Mouse (Mus musculus) stomach, postnatal 0 days (tissue): ENCODE results near the gene App. TPM values are rescaled to one million over a fixed set of nuclear protein-coding genes. Genes with fewer than 3 reads are reported as not detected.

Experiments used
- ATAC-seq: fragments of 200-750 bp; cut with Nextera tagmentation; 2 replicates; pipeline ENCODE4 v1.8.0; 2017; ENCODE audit not compliant: low FRiP score, low TSS enrichment
- DNase-seq: peaks from one replicate; pipeline ENCODE4 v3.0.0-alpha.2; 2016; ENCODE audit warnings: low spot score
- H3K27ac ChIP-seq: fragments of 300-500 bp; sonication (generic); replicated peaks from 2 replicates; pipeline ENCODE4 v1.5.1; 2014; ENCODE audit warnings: mild to moderate bottlenecking, control low read depth
- H3K27me3 ChIP-seq: fragments of 300-500 bp; sonication (generic); 2 replicates; pipeline ENCODE4 v1.6.1; 2014; ENCODE audit warnings: low read length; ENCODE audit not compliant: control insufficient read depth, insufficient read depth
- H3K36me3 ChIP-seq: fragments of 300-500 bp; sonication (generic); 2 replicates; pipeline ENCODE4 v1.6.1; 2014; ENCODE audit warnings: low read length, mixed read lengths; ENCODE audit not compliant: control insufficient read depth, insufficient read depth
- H3K4me1 ChIP-seq: fragments of 300-500 bp; sonication (generic); replicated peaks from 2 replicates; pipeline ENCODE4 v1.6.1; 2014; ENCODE audit warnings: antibody characterized with exemption; ENCODE audit not compliant: control insufficient read depth, insufficient read depth
- H3K4me2 ChIP-seq: fragments of 300-500 bp; sonication (generic); replicated peaks from 2 replicates; pipeline ENCODE4 v1.6.1; 2014; ENCODE audit warnings: low read depth, mild to moderate bottlenecking, control low read depth, moderate library complexity
- H3K4me3 ChIP-seq: fragments of 300-500 bp; sonication (generic); 2 replicates; pipeline ENCODE4 v1.5.1; 2014; ENCODE audit warnings: low read depth, low read length, control low read depth
- H3K9ac ChIP-seq: fragments of 300-500 bp; sonication (generic); 2 replicates; pipeline ENCODE4 v1.6.1; 2014; ENCODE audit warnings: mild to moderate bottlenecking, low read length, control low read depth, mixed read lengths
- H3K9me3 ChIP-seq: fragments of 300-500 bp; sonication (generic); 2 replicates; pipeline ENCODE4 v1.6.1; 2016; ENCODE audit warnings: low read length; ENCODE audit not compliant: control insufficient read depth
- CTCF ChIP-seq: IDR thresholded peaks from 2 replicates; pipeline ENCODE4 v1.5.1; 2016; ENCODE audit warnings: antibody characterized with exemption, low read depth, mild to moderate bottlenecking, moderate library complexity
- EP300 ChIP-seq: optimal IDR thresholded peaks from 2 replicates; pipeline ENCODE3; 2016; ENCODE audit warnings: antibody characterized with exemption
- WGBS: fragments of 180-500 bp; shearing (Covaris S2); extraction: QIAGEN DNeasy Blood & Tissue Kit; methylation state at CpG from one replicate; pipeline ENCODE4 v1.1.7; 2014; 5-methylcytosine and 5-hydroxymethylcytosine counted together
- polyA plus RNA-seq: library from polyadenylated mRNA; unstranded; fragments of >200 nt; fragmentation: Nextera tagmentation; extraction: Ambion mirVana; gene quantifications from 2 replicates; pipeline ENCODE4 v1.2.1, GENCODE M21; 2015

Gene App
- polyA plus RNA-seq, 1 experiment from 2014 or later, result 156 TPM

DNA sequence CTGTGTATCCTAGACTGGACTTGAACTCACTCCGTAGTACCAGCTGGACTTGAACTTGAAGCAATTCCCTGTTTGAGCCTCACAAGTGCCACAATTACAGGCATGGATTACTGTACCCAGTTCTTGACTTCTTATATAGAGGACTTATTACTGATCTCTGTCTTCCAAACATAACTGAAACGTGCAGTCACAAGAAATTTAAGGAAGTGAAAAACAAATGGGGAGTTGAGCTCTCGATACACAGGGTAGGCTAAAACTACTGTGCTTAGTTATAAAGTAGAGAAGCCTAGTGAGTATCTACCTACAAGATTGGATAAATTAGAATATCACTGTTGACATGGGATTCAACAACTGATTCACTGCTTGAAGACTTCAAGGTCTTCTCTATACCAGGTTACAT, 160.9 kb downstream of the App start:
- whole genome bisulfite sequencing, result 93% methylated on average over 3 of the region's 3 CpGs
- no peak overlapping the region for H3K4me3 ChIP-seq
- H3K36me3 ChIP-seq, result peaks cover 6% of the 10 kb centered on the region

DNA sequence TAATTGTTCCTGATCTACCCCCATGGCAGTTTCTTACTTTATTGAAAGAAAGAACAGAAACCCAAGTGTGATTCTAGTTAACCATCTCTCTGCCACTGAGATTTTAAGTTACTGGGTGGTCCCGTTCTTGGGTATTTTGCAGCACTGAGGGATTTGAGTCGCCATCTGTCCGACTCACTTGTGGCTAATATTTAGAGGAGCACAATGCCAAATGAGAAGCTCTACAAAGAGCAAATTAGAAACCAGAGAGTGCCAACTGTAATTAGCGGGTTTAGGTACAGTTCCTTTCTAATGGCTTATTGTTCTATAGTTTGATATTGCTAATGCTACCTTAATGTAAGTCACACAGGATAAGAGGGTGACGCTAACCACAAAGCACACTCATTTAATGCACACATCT, 161.4 kb downstream of the App start:
- no peak overlapping the region for H3K4me3 ChIP-seq
- H3K4me1 ChIP-seq, result no peaks in the 10 kb centered on the region
- H3K4me2 ChIP-seq, result no peak overlapping the region
- DNase-seq (no peak), ATAC-seq (no peak)
- TF ChIP-seq CTCF, result no peak
- no peak for TF ChIP-seq EP300
- H3K9ac ChIP-seq, result no peak overlapping the region
- WGBS, result 93% methylated on average over 5 of the region's 5 CpGs
- H3K27me3 ChIP-seq, result no peaks in the 10 kb centered on the region
- no peaks in the 10 kb centered on the region for H3K9me3 ChIP-seq
- H3K27ac ChIP-seq, result no peak overlapping the region
- peaks cover 6% of the 10 kb centered on the region for H3K36me3 ChIP-seq

More for the DNA sequence above, 160.9 kb downstream of the App start:
- no peaks in the 10 kb centered on the region for H3K9me3 ChIP-seq
- TF ChIP-seq CTCF, result no peak
- TF ChIP-seq EP300, result no peak
- no peak overlapping the region for H3K27ac ChIP-seq
- H3K27me3 ChIP-seq, result no peaks in the 10 kb centered on the region
- no peak overlapping the region for H3K4me2 ChIP-seq
- no peaks in the 10 kb centered on the region for H3K4me1 ChIP-seq
- no peak overlapping the region for H3K9ac ChIP-seq
- ATAC-seq (no peak), DNase-seq (no peak)

DNA sequence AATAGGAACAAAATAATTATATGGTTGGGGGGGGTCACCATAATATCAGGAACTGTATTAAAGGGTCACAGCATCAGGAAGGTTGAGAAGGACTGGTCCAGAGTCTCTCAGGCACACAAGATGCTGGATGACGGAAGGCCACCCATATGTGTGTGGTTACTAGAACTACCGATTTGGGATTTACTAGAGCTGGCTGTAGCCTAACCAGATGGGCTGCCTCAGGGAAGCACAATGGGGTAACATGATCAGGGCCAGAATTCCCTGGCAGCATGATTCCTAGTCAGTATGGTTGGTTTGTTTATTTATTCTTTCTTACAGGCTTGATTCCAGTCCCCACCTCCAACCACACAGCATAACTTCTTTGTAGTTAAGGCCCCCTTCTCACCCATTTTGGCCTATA, 162.9 kb downstream of the App start:
- H3K4me3 ChIP-seq, result no peak overlapping the region
- H3K9me3 ChIP-seq, result no peaks in the 10 kb centered on the region
- TF ChIP-seq CTCF, result no peak
- no peak for TF ChIP-seq EP300
- no peaks in the 10 kb centered on the region for H3K4me1 ChIP-seq
- DNase-seq (no peak), ATAC-seq (no peak)
- H3K27ac ChIP-seq, result no peak overlapping the region
- 77% methylated on average over 2 of the region's 2 CpGs for WGBS
- peaks cover 6% of the 10 kb centered on the region for H3K36me3 ChIP-seq
- H3K9ac ChIP-seq, result no peak overlapping the region
- H3K4me2 ChIP-seq, result no peak overlapping the region
- H3K27me3 ChIP-seq, result no peaks in the 10 kb centered on the region

DNA sequence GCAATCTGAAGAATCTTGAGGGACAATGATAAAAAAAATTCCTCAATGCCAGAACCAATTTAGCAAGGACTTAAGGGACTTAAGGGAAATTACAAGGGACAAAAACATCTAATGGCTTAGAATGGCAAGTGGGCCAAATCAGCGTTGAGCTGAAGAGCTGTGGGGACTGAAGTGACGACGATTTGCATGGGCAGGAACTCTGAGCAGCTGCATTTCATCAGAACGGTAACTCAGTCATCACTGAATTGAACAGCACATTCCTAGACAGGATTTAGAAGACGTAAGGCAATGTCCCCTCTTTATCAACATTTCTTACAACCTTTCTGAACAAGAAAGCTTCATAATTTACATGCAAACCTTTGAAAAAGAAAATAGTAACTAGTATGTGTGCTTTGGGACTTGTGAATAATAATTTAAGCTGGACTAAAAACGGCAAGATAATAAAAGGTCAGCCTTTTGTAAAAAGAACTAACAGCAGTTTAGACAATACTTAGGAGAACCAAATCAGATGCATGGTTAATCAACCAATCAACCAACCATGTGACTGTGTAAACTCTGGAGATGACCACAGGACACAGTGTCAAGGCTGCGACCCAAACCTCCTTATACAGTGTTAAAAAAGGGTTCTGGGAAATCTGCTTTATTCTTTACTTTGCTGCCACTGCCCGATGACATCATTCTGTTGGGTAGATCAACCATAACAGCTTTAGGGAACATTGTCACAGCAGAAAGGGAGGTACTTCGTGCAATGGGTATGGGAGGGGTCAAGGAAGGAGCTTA, 164.5 kb downstream of the App start:
- Histone ChIP-seq H3K4me2 (no peak overlapping the region), H3K4me3 (no peak overlapping the region), H3K36me3 (peaks cover 6% of the 10 kb centered on the region), H3K9ac (no peak overlapping the region), H3K9me3 (no peaks in the 10 kb centered on the region), H3K27me3 (no peaks in the 10 kb centered on the region), H3K4me1 (no peaks in the 10 kb centered on the region), H3K27ac (no peak overlapping the region)
- 69% methylated on average over 9 of the region's 9 CpGs for WGBS
- DNase-seq, result no peak
- no peak for ATAC-seq
- TF ChIP-seq EP300 (no peak), CTCF (no peak)

DNA sequence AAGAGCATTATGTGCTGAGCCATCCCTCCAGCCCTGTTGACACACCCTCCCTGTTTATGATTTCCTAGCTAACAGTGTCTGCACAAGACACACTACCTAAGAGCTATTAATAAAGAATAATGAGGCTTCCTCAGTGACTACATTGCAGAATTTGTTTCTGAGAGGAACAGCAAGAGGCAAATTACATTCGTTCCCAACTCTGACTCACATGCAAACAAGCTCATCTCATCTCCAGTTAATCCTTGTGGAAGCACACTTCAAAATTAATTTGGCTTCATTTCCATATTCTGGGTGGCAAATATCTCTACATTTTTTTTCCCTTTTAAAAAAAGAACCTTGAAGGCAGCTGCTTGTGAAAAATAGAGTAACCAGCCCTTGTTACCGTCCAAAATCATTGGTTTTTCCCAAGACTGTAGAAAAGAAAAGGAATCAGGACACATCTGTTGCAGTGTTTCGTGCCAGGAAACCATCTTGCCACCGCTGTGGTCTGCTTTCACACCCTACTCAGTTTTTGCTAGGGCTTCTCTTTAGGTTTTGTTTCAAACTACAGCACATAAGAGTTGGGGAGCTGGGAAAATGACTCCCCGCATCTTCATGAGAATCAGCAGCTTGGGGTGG, 171.5 kb downstream of the App start:
- TF ChIP-seq EP300, result no peak
- no peak for TF ChIP-seq CTCF
- ATAC-seq, result no peak
- 87% methylated on average over 5 of the region's 5 CpGs for WGBS

DNA sequence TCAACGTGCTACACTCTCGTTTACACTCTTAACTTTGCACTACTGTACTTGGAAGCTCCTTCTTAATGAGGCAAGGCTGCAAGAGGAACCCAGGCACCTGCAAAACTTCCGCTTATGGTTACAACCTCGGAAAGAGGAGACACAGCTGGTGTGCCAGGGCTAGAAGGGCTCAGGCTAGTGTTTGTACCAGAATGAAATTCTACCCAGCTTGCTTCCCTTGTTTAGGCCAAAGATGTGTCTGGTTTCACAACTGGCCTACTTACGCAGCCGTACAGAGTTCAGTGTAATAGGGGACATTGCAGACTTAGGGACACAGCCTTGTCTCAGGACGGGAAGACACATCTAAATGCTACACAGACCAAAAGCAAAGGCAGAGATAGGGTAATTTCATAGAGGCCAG, 173.3 kb downstream of the App start:
- Histone ChIP-seq H3K27ac (no peak overlapping the region), H3K9me3 (no peaks in the 10 kb centered on the region), H3K36me3 (peaks cover 8% of the 10 kb centered on the region; the same call in 1 of the 2 replicates), H3K4me3 (no peak overlapping the region), H3K4me1 (0 out of 2 replicates have a peak, but pooled peaks cover 3% of the 10 kb centered on the region), H3K27me3 (no peaks in the 10 kb centered on the region), H3K9ac (no peak overlapping the region), H3K4me2 (no peak overlapping the region)
- no peak for DNase-seq
- 63% methylated on average over 7 of the region's 7 CpGs for WGBS
- TF ChIP-seq CTCF, result no peak
- no peak for TF ChIP-seq EP300
- ATAC-seq, result no peak

More for the DNA sequence above, 171.5 kb downstream of the App start:
- Histone ChIP-seq H3K4me3 (no peak overlapping the region), H3K4me1 (no peaks in the 10 kb centered on the region), H3K36me3 (peaks cover 8% of the 10 kb centered on the region; the same call in 1 of the 2 replicates), H3K27ac (no peak overlapping the region), H3K27me3 (no peaks in the 10 kb centered on the region), H3K9me3 (no peaks in the 10 kb centered on the region), H3K9ac (no peak overlapping the region), H3K4me2 (no peak overlapping the region)
- DNase-seq, result no peak
